Mouse (Mus musculus) brain, adult 2 months (tissue): Measurements from ENCODE around the gene Plin3.

Experiments used
- DNase-seq: peaks from one replicate; pipeline ENCODE4 v3.0.0; 2011; ENCODE audit warnings: low read depth, low spot score

The Plin3 gene

DNA sequence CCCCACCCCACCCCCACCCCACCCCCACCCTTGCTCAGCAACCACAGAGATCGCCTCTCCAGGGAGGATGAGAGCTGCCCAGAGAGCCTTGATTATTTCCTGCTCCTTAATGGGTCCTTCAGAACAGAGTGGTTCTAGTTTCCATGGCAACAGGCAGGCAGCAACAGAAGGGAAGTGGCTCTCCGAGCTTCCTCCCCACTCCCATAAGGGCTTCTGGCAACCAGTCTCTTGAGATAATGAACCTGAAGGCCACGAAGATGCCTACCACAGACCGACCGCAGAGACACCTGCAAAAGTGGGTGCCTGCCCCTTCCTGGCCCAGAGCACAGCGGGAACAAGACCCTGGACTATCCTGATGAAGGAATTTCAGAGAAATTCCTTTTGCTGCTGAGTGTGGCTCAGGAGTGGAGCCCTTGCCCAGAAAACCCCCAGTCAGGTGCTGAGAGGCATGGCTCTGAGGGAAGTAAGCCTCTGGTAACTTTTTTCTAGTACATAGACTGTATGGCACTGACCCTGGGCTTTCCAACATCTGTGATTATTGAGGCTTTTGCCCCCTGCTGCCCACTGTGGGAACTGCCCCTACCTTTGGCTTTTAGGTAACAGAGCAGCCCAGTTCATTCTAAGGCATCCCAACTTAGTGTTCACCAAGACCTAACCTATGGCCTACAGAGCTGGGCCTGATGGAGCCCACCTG is 41.4 kb downstream of the Plin3 start:
- DNase-seq, result peak; percentile 92

DNA sequence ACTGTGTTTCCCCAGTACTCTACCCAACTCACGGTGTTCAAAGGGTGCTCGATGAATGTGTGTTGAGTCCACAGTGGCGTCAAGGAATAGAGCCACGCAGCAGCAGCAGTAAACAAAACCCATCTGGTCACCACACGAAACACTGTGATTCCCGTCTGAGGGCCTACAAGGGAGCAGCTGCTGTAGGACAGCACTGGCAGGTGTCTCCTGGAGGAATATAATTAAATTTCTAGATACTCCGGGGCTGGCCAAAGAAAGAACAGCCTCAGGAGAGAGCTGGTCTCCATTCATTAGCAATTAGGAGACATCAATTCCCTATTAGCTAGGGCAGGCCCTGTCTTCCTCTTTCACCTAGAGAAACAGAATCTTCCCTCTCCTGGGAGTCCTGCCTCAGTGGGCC is 47.1 kb downstream of the Plin3 start:
- DNase-seq, result no peak

DNA sequence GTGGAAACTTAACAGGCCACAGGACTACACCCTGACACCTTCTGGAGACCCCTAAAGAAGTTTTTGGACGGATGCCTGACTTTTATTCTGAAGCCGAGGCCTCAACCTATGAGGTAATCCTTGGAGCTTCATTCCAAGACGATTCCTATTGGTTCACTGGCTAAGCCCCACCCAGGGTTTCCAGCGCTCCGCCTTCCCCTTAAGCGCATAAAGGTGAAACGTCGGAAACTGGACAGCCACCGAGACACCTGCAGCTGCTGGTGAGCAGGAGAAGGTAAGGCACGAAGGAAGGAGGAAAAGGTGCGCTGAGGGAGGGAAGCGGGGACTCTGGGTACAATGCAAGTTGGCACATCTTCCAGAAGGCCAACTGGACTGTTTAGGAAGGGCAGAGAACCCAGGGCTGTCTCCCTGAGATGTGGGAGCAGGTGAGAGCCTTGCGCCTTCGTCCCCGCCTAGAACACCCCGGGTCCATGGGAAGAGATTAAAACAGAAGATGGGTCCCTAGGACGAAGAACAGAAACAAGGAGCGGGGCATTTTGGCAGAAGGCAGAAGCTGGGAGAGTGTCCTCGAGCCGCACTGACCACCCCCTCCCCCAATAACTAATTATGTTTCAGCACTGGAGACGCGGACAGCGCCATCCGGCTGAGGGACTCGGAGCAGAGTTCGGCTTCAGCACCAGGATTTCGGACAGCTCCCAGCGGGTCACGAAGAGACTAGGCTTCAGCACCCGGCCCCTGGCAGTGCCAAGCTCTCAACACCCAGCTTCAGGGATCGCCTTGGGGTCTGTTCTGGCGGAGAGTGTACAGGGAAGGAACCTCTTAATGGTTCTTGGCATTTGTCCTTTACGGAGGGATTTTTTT is 50.9 kb downstream of the Plin3 start:
- DNase-seq, result peak; percentile 97

DNA sequence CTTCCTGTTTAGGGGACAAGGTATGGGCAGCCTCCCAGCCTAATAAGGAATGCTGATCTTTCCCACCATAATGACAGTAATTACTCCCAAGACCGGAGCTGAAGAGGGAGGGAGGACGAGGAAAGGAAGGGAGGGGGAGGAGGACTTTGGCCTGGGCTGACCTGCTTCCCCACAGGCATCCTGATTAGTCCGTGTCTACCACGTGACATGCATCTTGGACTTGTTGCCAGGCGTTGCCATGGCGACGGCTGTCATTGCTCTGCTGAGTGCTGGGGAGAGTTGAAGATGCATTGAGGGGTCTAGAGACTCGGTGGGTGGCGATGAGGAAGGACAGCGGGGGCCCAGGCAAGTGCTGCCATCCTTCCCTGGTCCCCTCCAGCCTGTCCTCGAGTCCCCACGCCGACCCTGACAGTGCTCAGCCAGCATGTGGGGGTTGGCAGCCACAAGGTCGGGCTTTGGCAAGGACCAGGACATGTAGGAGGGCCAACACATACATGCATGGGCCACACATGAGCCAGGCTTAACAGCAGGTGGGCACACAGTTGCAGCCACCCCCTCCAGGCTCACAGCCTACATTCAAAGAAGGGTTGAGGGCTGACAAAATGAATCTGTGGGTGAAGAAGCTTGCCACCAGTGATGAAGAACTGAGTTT is 58.7 kb downstream of the Plin3 start:
- peak; percentile 97 for DNase-seq

DNA sequence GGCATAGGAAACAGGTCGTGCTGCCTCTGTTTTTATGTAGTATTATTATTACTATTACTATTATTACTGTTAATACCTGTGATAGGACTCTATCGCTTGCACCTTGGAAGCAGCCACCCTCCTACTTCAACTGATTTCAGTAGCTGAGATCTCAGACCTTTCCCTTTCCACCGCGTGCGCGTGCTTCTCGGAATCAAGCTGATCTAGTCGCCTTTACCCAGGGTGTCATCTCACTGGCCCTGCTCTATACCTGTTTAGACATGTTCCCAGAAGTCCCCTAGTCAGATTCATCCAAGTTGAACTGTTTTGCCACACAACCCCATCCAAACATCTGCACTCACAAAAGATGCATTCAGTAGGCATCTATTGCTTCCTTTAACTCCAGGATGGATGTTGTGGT is 59.3 kb downstream of the Plin3 start:
- peak; percentile 13 for DNase-seq

DNA sequence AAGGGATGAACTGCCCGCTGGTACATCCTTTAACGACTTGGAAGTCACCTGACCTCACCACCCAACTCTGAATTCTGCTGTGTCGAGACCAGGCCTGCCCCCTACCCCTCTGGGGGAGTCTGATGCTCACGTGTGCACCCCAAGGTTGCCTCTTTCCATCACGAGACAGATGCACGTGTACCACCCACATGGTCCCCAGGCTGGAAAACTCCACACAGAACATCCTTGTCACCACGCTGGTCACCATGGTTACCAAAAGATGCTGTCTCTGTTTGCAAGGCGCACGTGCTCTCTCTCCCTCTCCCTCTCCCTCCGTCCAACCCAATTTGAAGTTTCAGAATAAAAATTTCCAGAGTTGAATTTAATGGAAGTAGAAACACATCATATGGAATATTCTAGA is 62.7 kb downstream of the Plin3 start:
- DNase-seq, result peak; percentile 91
